Mouse (Mus musculus) embryonic facial prominence, embryonic 15.5 days (tissue): ENCODE results near the gene Fbrs. TPM values are rescaled to one million over a fixed set of nuclear protein-coding genes. Genes with fewer than 3 reads are reported as not detected.
A peak's percentile ranks its signal among the peaks of the same experiment; 100 is the strongest.
"Not testable (repeated sequence)": the region's sequence is repeated elsewhere in the genome, so short reads cannot be mapped to it uniquely, and the experiment has no call there.

Experiments
- ATAC-seq: fragments of 200-750 bp; cut with Nextera tagmentation; 2 replicates; pipeline ENCODE4 v1.8.0; 2017; ENCODE audit warnings: low read depth, moderate TSS enrichment; ENCODE audit not compliant: insufficient number of reproducible peaks, low FRiP score, low TSS enrichment
- H3K27ac ChIP-seq: fragments of 300-500 bp; sonication (generic); replicated peaks from 2 replicates; pipeline ENCODE4 v1.5.1; 2015; ENCODE audit warnings: mild to moderate bottlenecking, inconsistent platforms
- H3K27me3 ChIP-seq: fragments of 300-500 bp; sonication (generic); 2 replicates; pipeline ENCODE4 v1.6.1; 2015; ENCODE audit warnings: inconsistent platforms
- H3K36me3 ChIP-seq: fragments of 300-500 bp; sonication (generic); 2 replicates; pipeline ENCODE4 v1.6.1; 2015; ENCODE audit warnings: mild to moderate bottlenecking, inconsistent platforms
- H3K4me1 ChIP-seq: fragments of 300-500 bp; sonication (generic); 2 replicates; pipeline ENCODE4 v1.6.1; 2015; ENCODE audit warnings: inconsistent platforms
- H3K4me2 ChIP-seq: fragments of 300-500 bp; sonication (generic); replicated peaks from 2 replicates; pipeline ENCODE4 v1.6.1; 2015; ENCODE audit warnings: mild to moderate bottlenecking, inconsistent platforms
- H3K4me3 ChIP-seq: fragments of 300-500 bp; sonication (generic); replicated peaks from 2 replicates; pipeline ENCODE4 v1.5.1; 2015; ENCODE audit warnings: mild to moderate bottlenecking, inconsistent platforms
- H3K9ac ChIP-seq: fragments of 300-500 bp; sonication (generic); 2 replicates; pipeline ENCODE4 v1.6.1; 2015; ENCODE audit warnings: inconsistent platforms
- H3K9me3 ChIP-seq: fragments of 300-500 bp; sonication (generic); replicated peaks from 2 replicates; pipeline ENCODE4 v1.6.1; 2016; ENCODE audit warnings: inconsistent platforms
- WGBS: fragments of 180-500 bp; shearing (Covaris S2); methylation state at CpG from one replicate; pipeline ENCODE4 v1.1.7; 2015; 5-methylcytosine and 5-hydroxymethylcytosine counted together
- polyA plus RNA-seq: library from polyadenylated mRNA; unstranded; fragments of >200 nt; fragmentation: Nextera tagmentation; extraction: Ambion mirVana; gene quantifications from 2 replicates; pipeline ENCODE4 v1.2.1, GENCODE M21; 2015

The Fbrs gene
- polyA plus RNA-seq, 1 experiment from 2014 or later: 17.3 TPM

- not testable (repeated sequence) for H3K4me1 ChIP-seq, H3K4me3 ChIP-seq, H3K27ac ChIP-seq, H3K9me3 ChIP-seq, H3K27me3 ChIP-seq, ATAC-seq, H3K9ac ChIP-seq, H3K4me2 ChIP-seq
- H3K36me3 ChIP-seq: peaks cover 31% of the 10 kb centered on the region
- WGBS: 92% methylated on average over 2 of the region's 2 CpGs
Measured at GRCm38 (mm10) chr7:127465670-127466069, 13.3 kb upstream of the Fbrs start.

- H3K9ac ChIP-seq: no peak overlapping the region
- H3K4me2 ChIP-seq: no peak overlapping the region
- ATAC-seq: no peak
- H3K9me3 ChIP-seq: no peaks in the 10 kb centered on the region
- peaks cover 5% of the 10 kb centered on the region for H3K4me1 ChIP-seq
- H3K36me3 ChIP-seq: peaks cover 31% of the 10 kb centered on the region
- H3K4me3 ChIP-seq: no peak overlapping the region
- no peak overlapping the region for H3K27ac ChIP-seq
- 91% methylated on average over 4 of the region's 4 CpGs for WGBS
- H3K27me3 ChIP-seq: no peaks in the 10 kb centered on the region
Measured at GRCm38 (mm10) chr7:127466606-127467005, 12.4 kb upstream of the Fbrs start.

- 8% methylated on average over 10 of the region's 10 CpGs for WGBS
Measured at GRCm38 (mm10) chr7:127470011-127470715, 8.8 kb upstream of the Fbrs start.

GRCm38 (mm10) chr7:127470743-127471645 lies 8.0 kb upstream of the Fbrs start:
- peaks cover 50% of the 10 kb centered on the region for H3K36me3 ChIP-seq
- H3K27me3 ChIP-seq: no peaks in the 10 kb centered on the region
- peak overlapping the region; percentile 78 for H3K4me2 ChIP-seq
- peak; percentile 93 for ATAC-seq
- peak overlapping the region; percentile 99 for H3K27ac ChIP-seq
- WGBS: under 1% methylated on average over 45 of the region's 46 CpGs
- peak overlapping the region; percentile 81 for H3K9ac ChIP-seq
- H3K4me1 ChIP-seq: peaks cover 17% of the 10 kb centered on the region
- no peaks in the 10 kb centered on the region for H3K9me3 ChIP-seq
- H3K4me3 ChIP-seq: peak overlapping the region; percentile 63

More at GRCm38 (mm10) chr7:127470011-127470715, 8.8 kb upstream of the Fbrs start:
- H3K4me1 ChIP-seq: peaks cover 17% of the 10 kb centered on the region
- H3K9ac ChIP-seq: peak overlapping the region; percentile 48
- H3K36me3 ChIP-seq: peaks cover 44% of the 10 kb centered on the region
- peak overlapping the region; percentile 99 for H3K27ac ChIP-seq
- no peaks in the 10 kb centered on the region for H3K9me3 ChIP-seq
- H3K27me3 ChIP-seq: no peaks in the 10 kb centered on the region
- H3K4me3 ChIP-seq: peak overlapping the region; percentile 63
- no peak for ATAC-seq
- peak overlapping the region; percentile 78 for H3K4me2 ChIP-seq

- under 1% methylated on average over 25 of the region's 25 CpGs for WGBS
- Histone ChIP-seq H3K36me3 (peaks cover 50% of the 10 kb centered on the region), H3K4me2 (peak overlapping the region; percentile 78), H3K9me3 (no peaks in the 10 kb centered on the region), H3K27ac (peak overlapping the region; percentile 99), H3K9ac (peak overlapping the region; percentile 81), H3K27me3 (no peaks in the 10 kb centered on the region), H3K4me3 (peak overlapping the region; percentile 63), H3K4me1 (peaks cover 17% of the 10 kb centered on the region)
- peak; percentile 5 for ATAC-seq
Measured at GRCm38 (mm10) chr7:127471646-127472010, 7.4 kb upstream of the Fbrs start.

GRCm38 (mm10) chr7:127472060-127472459 lies 6.9 kb upstream of the Fbrs start:
- H3K9me3 ChIP-seq: no peaks in the 10 kb centered on the region
- H3K27me3 ChIP-seq: no peaks in the 10 kb centered on the region
- peaks cover 46% of the 10 kb centered on the region for H3K36me3 ChIP-seq
- peak overlapping the region; percentile 78 for H3K4me2 ChIP-seq
- peaks cover 21% of the 10 kb centered on the region for H3K4me1 ChIP-seq
- peak overlapping the region; percentile 81 for H3K9ac ChIP-seq
- no peak for ATAC-seq
- H3K27ac ChIP-seq: peak overlapping the region; percentile 99
- WGBS: 2% methylated on average over 7 of the region's 7 CpGs
- H3K4me3 ChIP-seq: peak overlapping the region; percentile 63

GRCm38 (mm10) chr7:127473705-127474104 lies 5.3 kb upstream of the Fbrs start:
- Histone ChIP-seq H3K4me2 (no peak overlapping the region), H3K27ac (no peak overlapping the region), H3K9ac (no peak overlapping the region), H3K4me1 (peaks cover 24% of the 10 kb centered on the region), H3K36me3 (peaks cover 34% of the 10 kb centered on the region), H3K27me3 (no peaks in the 10 kb centered on the region), H3K9me3 (no peaks in the 10 kb centered on the region), H3K4me3 (no peak overlapping the region; the same call in 1 of the 2 replicates)
- WGBS: 74% methylated on average over 5 of the region's 5 CpGs
- ATAC-seq: no peak

- H3K27me3 ChIP-seq: no peaks in the 10 kb centered on the region
- no peak overlapping the region for H3K9ac ChIP-seq
- no peak overlapping the region for H3K4me2 ChIP-seq
- WGBS: 74% methylated on average over 6 of the region's 6 CpGs
- peaks cover 34% of the 10 kb centered on the region for H3K36me3 ChIP-seq
- ATAC-seq: no peak
- no peak overlapping the region for H3K27ac ChIP-seq
- H3K4me1 ChIP-seq: peaks cover 25% of the 10 kb centered on the region
- no peak overlapping the region for H3K4me3 ChIP-seq
- no peaks in the 10 kb centered on the region for H3K9me3 ChIP-seq
Measured at GRCm38 (mm10) chr7:127474378-127475070, 4.5 kb upstream of the Fbrs start.

- Histone ChIP-seq H3K36me3 (peaks cover 34% of the 10 kb centered on the region), H3K9me3 (no peaks in the 10 kb centered on the region), H3K4me3 (no peak overlapping the region), H3K4me1 (peaks cover 28% of the 10 kb centered on the region), H3K27me3 (no peaks in the 10 kb centered on the region), H3K27ac (no peak overlapping the region), H3K9ac (no peak overlapping the region), H3K4me2 (no peak overlapping the region)
- 94% methylated on average over 11 of the region's 11 CpGs for WGBS
- no peak for ATAC-seq
Measured at GRCm38 (mm10) chr7:127475186-127475740, 3.7 kb upstream of the Fbrs start.

- H3K9me3 ChIP-seq: no peaks in the 10 kb centered on the region
- H3K36me3 ChIP-seq: peaks cover 42% of the 10 kb centered on the region
- H3K4me1 ChIP-seq: peaks cover 36% of the 10 kb centered on the region
- H3K27ac ChIP-seq: no peak overlapping the region
- H3K4me3 ChIP-seq: no peak overlapping the region
- no peaks in the 10 kb centered on the region for H3K27me3 ChIP-seq
- no peak overlapping the region for H3K9ac ChIP-seq
- H3K4me2 ChIP-seq: no peak overlapping the region
- no peak for ATAC-seq
- WGBS: 95% methylated on average over 11 of the region's 11 CpGs
Measured at GRCm38 (mm10) chr7:127476336-127476735, 2.7 kb upstream of the Fbrs start.

GRCm38 (mm10) chr7:127476855-127477254 lies 2.1 kb upstream of the Fbrs start:
- H3K27ac ChIP-seq: peak overlapping the region; percentile 99
- ATAC-seq: no peak
- no peaks in the 10 kb centered on the region for H3K27me3 ChIP-seq
- 83% methylated on average over 4 of the region's 4 CpGs for WGBS
- peak overlapping the region; percentile 9; the same call in 1 of the 2 replicates for H3K9ac ChIP-seq
- H3K4me3 ChIP-seq: peak overlapping the region; percentile 99
- peaks cover 42% of the 10 kb centered on the region for H3K36me3 ChIP-seq
- H3K4me2 ChIP-seq: peak overlapping the region; percentile 66
- peaks cover 39% of the 10 kb centered on the region for H3K4me1 ChIP-seq
- no peaks in the 10 kb centered on the region for H3K9me3 ChIP-seq
